Mouse (Mus musculus): ENCODE data around the gene Tpm1. TPM values are rescaled to one million over a fixed set of nuclear protein-coding genes. Genes with fewer than 3 reads are reported as not detected.

Tpm1 gene
- total and polyA plus RNA-seq, 2 experiments = 16.1 to 35.0 TPM

DNA sequence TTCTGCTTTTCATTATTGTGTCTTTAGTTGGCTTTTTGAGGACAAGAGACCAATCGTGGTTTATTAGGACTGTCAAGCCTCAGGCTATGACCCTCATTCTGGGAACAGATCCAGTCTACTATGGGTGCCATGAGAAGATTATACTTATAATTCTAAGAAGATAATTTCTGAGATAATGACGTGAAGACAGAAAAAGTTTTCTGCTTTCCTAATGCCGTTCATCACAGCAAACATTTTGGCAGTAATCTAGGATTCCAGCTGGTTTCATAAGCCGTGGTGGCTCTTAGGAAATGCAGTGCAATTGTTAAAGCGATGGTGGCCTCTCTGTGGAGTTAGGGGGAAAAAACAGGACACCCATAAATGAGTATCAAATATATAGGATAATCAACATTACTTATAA is 40.0 kb upstream of the Tpm1 start:
- DNase-seq (ENCODE audit: extremely low read depth, low read depth, low spot score) = no peak
- 62% methylated on average over 5 of the region's 5 CpGs for WGBS
- no peaks in the 10 kb centered on the region for H3K4me1 ChIP-seq (ENCODE audit: control insufficient read depth, insufficient read depth, low read length)

GRCm38 (mm10) chr9:67083801-67084200 is 34.6 kb upstream of the Tpm1 start:
- Histone ChIP-seq H3K36me3 (ENCODE audit: control insufficient read depth, insufficient read depth, low read length) (no peaks in the 10 kb centered on the region), H3K27me3 (ENCODE audit: control insufficient read depth, insufficient read depth, low read length) (no peaks in the 10 kb centered on the region), H3K4me3 (ENCODE audit: insufficient read depth, low read depth, low read length) (no peak overlapping the region), H3K4me1 (ENCODE audit: control insufficient read depth, insufficient read depth, low read length) (no peaks in the 10 kb centered on the region), H3K27ac (replicated peaks; ENCODE audit: insufficient read depth, low read depth, low read length) (no peak overlapping the region), H3K9ac (ENCODE audit: low read depth, low read length) (no peak overlapping the region), H3K79me2 (ENCODE audit: control insufficient read depth, insufficient read depth, low read length) (no peaks in the 10 kb centered on the region)
- DNase-seq (ENCODE audit: extremely low read depth, low read depth, low spot score) = no peak
- TF ChIP-seq POLR2A (IDR thresholded peaks at IDR 0.05; ENCODE audit: extremely low read depth, insufficient read depth, low read length) (no peak), CTCF (IDR thresholded peaks at IDR 0.05; ENCODE audit: low read depth, low read length) (no peak)
- WGBS = 77% methylated on average over 4 of the region's 4 CpGs

More for the DNA sequence above, 40.0 kb upstream of the Tpm1 start:
- Histone ChIP-seq H3K79me2 (ENCODE audit: control insufficient read depth, insufficient read depth, low read length) (no peaks in the 10 kb centered on the region), H3K4me3 (ENCODE audit: insufficient read depth, low read depth, low read length) (no peak overlapping the region), H3K27me3 (ENCODE audit: control insufficient read depth, insufficient read depth, low read length) (no peaks in the 10 kb centered on the region), H3K27ac (replicated peaks; ENCODE audit: insufficient read depth, low read depth, low read length) (no peak overlapping the region), H3K9ac (ENCODE audit: low read depth, low read length) (no peak overlapping the region), H3K36me3 (ENCODE audit: control insufficient read depth, insufficient read depth, low read length) (no peaks in the 10 kb centered on the region)
- TF ChIP-seq POLR2A (IDR thresholded peaks at IDR 0.05; ENCODE audit: extremely low read depth, insufficient read depth, low read length) = no peak
- TF ChIP-seq CTCF (IDR thresholded peaks at IDR 0.05; ENCODE audit: low read depth, low read length) = no peak

DNA sequence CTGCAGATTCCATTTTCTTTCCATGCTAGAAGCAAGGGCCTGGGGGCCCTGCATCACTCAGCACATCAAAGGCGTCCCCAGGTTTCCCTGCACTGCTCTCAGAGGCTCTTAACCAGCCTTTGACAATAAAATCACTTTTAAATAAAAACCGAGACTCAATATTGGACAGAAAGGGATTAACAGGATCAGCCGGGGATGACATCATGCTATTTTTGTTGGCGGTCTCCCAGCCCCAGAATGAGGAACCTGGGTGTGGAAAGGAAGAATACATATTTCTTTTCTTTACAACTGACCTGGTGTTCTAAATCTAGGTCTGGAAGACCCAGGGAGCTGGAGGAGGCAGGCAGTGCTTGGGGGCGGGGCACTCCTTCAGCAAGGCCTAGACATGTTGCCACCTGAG is 32.5 kb upstream of the Tpm1 start:
- no peak for TF ChIP-seq POLR2A (IDR thresholded peaks at IDR 0.05; ENCODE audit: extremely low read depth, insufficient read depth, low read length)
- no peak for TF ChIP-seq CTCF (IDR thresholded peaks at IDR 0.05; ENCODE audit: low read depth, low read length)
- no peak for DNase-seq (ENCODE audit: extremely low read depth, low read depth, low spot score)

DNA sequence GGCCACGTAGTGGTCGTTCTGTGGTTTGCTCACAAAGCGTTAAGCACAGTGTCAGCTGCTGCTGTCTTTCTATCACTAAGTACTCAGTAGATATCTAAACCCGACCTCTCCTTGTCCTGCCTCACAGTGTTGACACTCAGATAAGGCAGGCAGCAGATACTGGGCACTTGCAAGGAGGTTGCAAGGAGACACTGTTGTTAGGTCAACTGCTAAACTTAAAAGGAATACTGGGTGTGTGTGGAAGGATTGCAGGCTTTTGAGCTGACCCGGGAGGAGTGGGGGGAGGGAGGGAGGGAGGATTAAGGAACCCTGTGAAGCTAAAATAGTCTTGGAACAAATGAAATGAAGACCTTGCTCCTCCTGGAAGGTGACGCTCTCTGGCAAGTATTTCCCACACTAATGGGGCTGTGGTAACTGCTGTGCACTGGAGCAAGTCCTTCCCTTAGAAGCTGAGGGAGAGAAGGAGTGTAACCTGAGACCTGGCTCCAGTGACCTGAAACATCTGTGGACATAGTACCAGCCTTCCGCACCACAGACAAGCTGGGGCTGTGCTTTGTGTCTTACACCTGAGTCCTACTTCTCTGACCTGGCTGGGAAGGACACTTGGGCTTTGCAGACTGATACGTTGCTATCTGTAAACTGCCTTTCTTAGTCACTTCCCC is 28.6 kb upstream of the Tpm1 start:
- DNase-seq (ENCODE audit: extremely low read depth, low read depth, low spot score) = no peak
- no peaks in the 10 kb centered on the region for H3K79me2 ChIP-seq (ENCODE audit: control insufficient read depth, insufficient read depth, low read length)
- TF ChIP-seq CTCF (IDR thresholded peaks at IDR 0.05; ENCODE audit: low read depth, low read length) (no peak), POLR2A (IDR thresholded peaks at IDR 0.05; ENCODE audit: extremely low read depth, insufficient read depth, low read length) (no peak)
- H3K27me3 ChIP-seq (ENCODE audit: control insufficient read depth, insufficient read depth, low read length) = no peaks in the 10 kb centered on the region
- no peak overlapping the region for H3K27ac ChIP-seq (replicated peaks; ENCODE audit: insufficient read depth, low read depth, low read length)
- 54% methylated on average over 8 of the region's 8 CpGs for WGBS
- H3K4me1 ChIP-seq (ENCODE audit: control insufficient read depth, insufficient read depth, low read length) = no peaks in the 10 kb centered on the region
- no peak overlapping the region for H3K9ac ChIP-seq (ENCODE audit: low read depth, low read length)
- no peaks in the 10 kb centered on the region for H3K36me3 ChIP-seq (ENCODE audit: control insufficient read depth, insufficient read depth, low read length)
- H3K4me3 ChIP-seq (ENCODE audit: insufficient read depth, low read depth, low read length) = no peak overlapping the region

More for the DNA sequence above, 32.5 kb upstream of the Tpm1 start:
- 94% methylated on average over 5 of the region's 5 CpGs for WGBS
- no peak overlapping the region for H3K4me3 ChIP-seq (ENCODE audit: insufficient read depth, low read depth, low read length)
- no peak overlapping the region for H3K9ac ChIP-seq (ENCODE audit: low read depth, low read length)
- H3K36me3 ChIP-seq (ENCODE audit: control insufficient read depth, insufficient read depth, low read length) = no peaks in the 10 kb centered on the region
- H3K27me3 ChIP-seq (ENCODE audit: control insufficient read depth, insufficient read depth, low read length) = no peaks in the 10 kb centered on the region
- no peaks in the 10 kb centered on the region for H3K4me1 ChIP-seq (ENCODE audit: control insufficient read depth, insufficient read depth, low read length)
- H3K27ac ChIP-seq (replicated peaks; ENCODE audit: insufficient read depth, low read depth, low read length) = no peak overlapping the region
- no peaks in the 10 kb centered on the region for H3K79me2 ChIP-seq (ENCODE audit: control insufficient read depth, insufficient read depth, low read length)

- H3K79me2 ChIP-seq (ENCODE audit: control insufficient read depth, insufficient read depth, low read length) = no peaks in the 10 kb centered on the region
- DNase-seq (ENCODE audit: extremely low read depth, low read depth, low spot score) = no peak
- H3K9ac ChIP-seq (ENCODE audit: low read depth, low read length) = no peak overlapping the region
- WGBS = 68% methylated on average over 7 of the region's 7 CpGs
- peaks cover 2% of the 10 kb centered on the region for H3K4me1 ChIP-seq (ENCODE audit: control insufficient read depth, insufficient read depth, low read length)
- no peak overlapping the region for H3K27ac ChIP-seq (replicated peaks; ENCODE audit: insufficient read depth, low read depth, low read length)
- H3K27me3 ChIP-seq (ENCODE audit: control insufficient read depth, insufficient read depth, low read length) = no peaks in the 10 kb centered on the region
- no peak overlapping the region for H3K4me3 ChIP-seq (ENCODE audit: insufficient read depth, low read depth, low read length)
- no peaks in the 10 kb centered on the region for H3K36me3 ChIP-seq (ENCODE audit: control insufficient read depth, insufficient read depth, low read length)
- TF ChIP-seq POLR2A (IDR thresholded peaks at IDR 0.05; ENCODE audit: extremely low read depth, insufficient read depth, low read length) = no peak
- TF ChIP-seq CTCF (IDR thresholded peaks at IDR 0.05; ENCODE audit: low read depth, low read length) = no peak
These were observed 28.1 kb upstream of the Tpm1 start for GRCm38 (mm10) chr9:67077266-67077657.

DNA sequence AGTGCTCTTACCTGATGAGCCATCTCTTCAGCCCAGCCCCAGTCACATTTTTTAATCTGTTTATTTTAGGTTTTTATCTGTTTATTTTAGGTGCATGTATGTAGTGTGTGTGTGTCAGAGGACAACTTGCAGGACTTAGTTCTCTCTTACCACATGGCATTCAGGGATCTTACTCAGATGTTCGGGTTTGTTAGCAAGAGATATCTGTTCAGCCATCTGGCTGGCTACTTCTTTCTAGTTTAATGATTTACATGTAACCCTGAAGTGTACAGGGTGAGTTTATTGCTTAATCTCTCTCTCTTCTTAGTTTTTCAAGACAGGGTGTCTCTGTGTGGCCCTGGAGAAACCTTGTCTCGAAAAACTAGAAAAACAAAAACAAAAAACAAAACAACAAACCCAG is 23.0 kb upstream of the Tpm1 start:
- Histone ChIP-seq H3K4me1 (ENCODE audit: control insufficient read depth, insufficient read depth, low read length) (peaks cover 2% of the 10 kb centered on the region), H3K79me2 (ENCODE audit: control insufficient read depth, insufficient read depth, low read length) (no peaks in the 10 kb centered on the region), H3K36me3 (ENCODE audit: control insufficient read depth, insufficient read depth, low read length) (no peaks in the 10 kb centered on the region), H3K4me3 (ENCODE audit: insufficient read depth, low read depth, low read length) (no peak overlapping the region), H3K27ac (replicated peaks; ENCODE audit: insufficient read depth, low read depth, low read length) (0 out of 2 replicates have a peak overlapping the region, but pooled peaks have one; percentile 32), H3K9ac (ENCODE audit: low read depth, low read length) (no peak overlapping the region), H3K27me3 (ENCODE audit: control insufficient read depth, insufficient read depth, low read length) (no peaks in the 10 kb centered on the region)
- WGBS = 19% methylated on average over 2 of the region's 2 CpGs
- DNase-seq (ENCODE audit: extremely low read depth, low read depth, low spot score) = peak; percentile 97
- TF ChIP-seq CTCF (IDR thresholded peaks at IDR 0.05; ENCODE audit: low read depth, low read length) = no peak
- TF ChIP-seq POLR2A (IDR thresholded peaks at IDR 0.05; ENCODE audit: extremely low read depth, insufficient read depth, low read length) = no peak

Measured in liver, adult 2 months (tissue).